In genomic region chr2:26661143-26661752, GRCm38 (mm10) we compare ENCODE assay signal across 9 mouse cellular contexts. TPM values are rescaled to one million over a fixed set of nuclear protein-coding genes. Genes with fewer than 3 reads are reported as not detected.
A peak's percentile ranks its signal among the peaks of the same experiment; 100 is the strongest.
DNase-seq lines count a peak whose midpoint lies in the region; ATAC-seq and TF ChIP-seq lines count a peak whose summit lies in the region.
"Had no signal": no experiment of that assay in that cellular context is flagged by ENCODE, and none has a peak within 500 bp of the region (broad histone marks: within the 10 kb centered on the region; RNA-seq: fewer than 3 reads in every experiment).

No protein-coding gene starts in this region.

- intact Hi-C loops in gastrocnemius, postnatal 14 days (cut with DNase I; ENCODE audit: low total_unique reads), result no loop called here
- intact Hi-C loops in left cerebral cortex, adult 2 months (cut with DNase I), result no loop called here

- no peaks in the 10 kb centered on the region for H3K36me3 ChIP-seq in lung, embryonic 16.5 days (ENCODE audit: control insufficient read depth, insufficient read depth, low read length)
- H3K36me3 ChIP-seq in embryonic facial prominence, embryonic 10.5 days (replicated peaks), result no peaks in the 10 kb centered on the region
- H3K36me3 ChIP-seq in intestine, postnatal 0 days (ENCODE audit: control insufficient read depth, insufficient read depth), result no peaks in the 10 kb centered on the region
- H3K36me3 ChIP-seq in neural tube, embryonic 12.5 days, result no peaks in the 10 kb centered on the region

- H3K9me3 ChIP-seq in lung, embryonic 16.5 days (ENCODE audit: control insufficient read depth, low read length), result no peaks in the 10 kb centered on the region
- no peaks in the 10 kb centered on the region for H3K9me3 ChIP-seq in embryonic facial prominence, embryonic 10.5 days
- no peaks in the 10 kb centered on the region for H3K9me3 ChIP-seq in intestine, postnatal 0 days (ENCODE audit: control insufficient read depth)
- no peaks in the 10 kb centered on the region for H3K9me3 ChIP-seq in neural tube, embryonic 12.5 days

- peak overlapping the region; percentile 41 for H3K4me3 ChIP-seq in lung, embryonic 16.5 days (ENCODE audit: low read length)
- H3K4me3 ChIP-seq in embryonic facial prominence, embryonic 10.5 days, result peak overlapping the region; percentile 50
- 0 out of 2 replicates have a peak overlapping the region, but pooled peaks have one; percentile 2 for H3K4me3 ChIP-seq in intestine, postnatal 0 days (ENCODE audit: low read depth, low read length)
- H3K4me3 ChIP-seq in neural tube, embryonic 12.5 days, result peak overlapping the region; percentile 24
- no peak overlapping the region for H3K4me3 ChIP-seq in left cerebral cortex, adult 2 months

- peak overlapping the region; percentile 74 for H3K4me2 ChIP-seq in lung, embryonic 16.5 days (ENCODE audit: low read depth, low read length)
- H3K4me2 ChIP-seq in intestine, postnatal 0 days (replicated peaks; ENCODE audit: low read depth), result peak overlapping the region; percentile 56
- peak overlapping the region; percentile 63 for H3K4me2 ChIP-seq in neural tube, embryonic 12.5 days (replicated peaks)

- peak overlapping the region; percentile 39; the same call in 1 of the 2 replicates for H3K9ac ChIP-seq in lung, embryonic 16.5 days (ENCODE audit: low read length)
- H3K9ac ChIP-seq in intestine, postnatal 0 days (ENCODE audit: low read depth, low read length), result no peak overlapping the region
- peak overlapping the region; percentile 52 for H3K9ac ChIP-seq in neural tube, embryonic 12.5 days

- peak overlapping the region; percentile 52; the same call in 1 of the 2 replicates for H3K27ac ChIP-seq in lung, embryonic 16.5 days (ENCODE audit: low read length)
- no peak overlapping the region for H3K27ac ChIP-seq in embryonic facial prominence, embryonic 10.5 days (replicated peaks)
- no peak overlapping the region for H3K27ac ChIP-seq in intestine, postnatal 0 days (ENCODE audit: low read depth, low read length)
- no peak overlapping the region for H3K27ac ChIP-seq in neural tube, embryonic 12.5 days
- no peak overlapping the region for H3K27ac ChIP-seq in left cerebral cortex, adult 2 months

- peak; percentile 71 for ATAC-seq in lung, embryonic 16.5 days (ENCODE audit: low read depth)
- no peak for ATAC-seq in intestine, postnatal 0 days
- no peak for ATAC-seq in neural tube, embryonic 12.5 days (ENCODE audit: low FRiP score, low read depth)

- H3K27me3 ChIP-seq in lung, embryonic 16.5 days (ENCODE audit: control insufficient read depth, insufficient read depth, low read depth, low read length), result no peaks in the 10 kb centered on the region
- peaks cover 21% of the 10 kb centered on the region for H3K27me3 ChIP-seq in embryonic facial prominence, embryonic 10.5 days (replicated peaks; ENCODE audit: low read depth, poor library complexity, severe bottlenecking)
- no peaks in the 10 kb centered on the region for H3K27me3 ChIP-seq in intestine, postnatal 0 days (replicated peaks; ENCODE audit: control insufficient read depth, insufficient read depth, low read length)
- H3K27me3 ChIP-seq in neural tube, embryonic 12.5 days (replicated peaks), result no peaks in the 10 kb centered on the region

- H3K4me1 ChIP-seq in lung, embryonic 16.5 days (replicated peaks; ENCODE audit: control insufficient read depth, insufficient read depth, low read length), result peaks cover 6% of the 10 kb centered on the region; the same call in 1 of the 2 replicates
- H3K4me1 ChIP-seq in embryonic facial prominence, embryonic 10.5 days, result peaks cover 8% of the 10 kb centered on the region
- H3K4me1 ChIP-seq in intestine, postnatal 0 days (replicated peaks; ENCODE audit: control insufficient read depth, insufficient read depth, low read length), result no peaks in the 10 kb centered on the region
- peaks cover 3% of the 10 kb centered on the region; the same call in 1 of the 2 replicates for H3K4me1 ChIP-seq in neural tube, embryonic 12.5 days

- no peak for DNase-seq in lung, postnatal 36 days
- peak; percentile 43 for DNase-seq in embryonic facial prominence, embryonic 10.5 days (ENCODE audit: low spot score)
- DNase-seq in frontal cortex, postnatal 14 days (ENCODE audit: low spot score in 2 of 2), result no peak
- no peak for DNase-seq in gastrocnemius, postnatal 14 days
- no peak for DNase-seq in left cerebral cortex, adult 2 months (ENCODE audit: extremely low spot score in 1 of 2, low spot score in 2 of 2)

- 0 out of 2 replicates have a peak, but pooled peaks have one; percentile 2 for TF ChIP-seq CTCF in intestine, postnatal 0 days (IDR thresholded peaks at IDR 0.05; ENCODE audit: low read depth)
- TF ChIP-seq CTCF in left cerebral cortex, adult 2 months (IDR thresholded peaks at IDR 0.05), result no peak

- under 1% methylated on average over 19 of the region's 20 CpGs for WGBS in lung, embryonic 16.5 days
- 5% methylated on average over 20 of the region's 20 CpGs for WGBS in embryonic facial prominence, embryonic 10.5 days
- 2% methylated on average over 17 of the region's 20 CpGs for whole genome bisulfite sequencing in intestine, postnatal 0 days
- 4% methylated on average over 17 of the region's 20 CpGs for WGBS in neural tube, embryonic 12.5 days

RNA-seq across cellular contexts. Expression of gene Lcn4, which starts 9.8 kb away (rescaled TPM):
- polyA plus RNA-seq in lung, embryonic 16.5 days (2015; fragmentation: Nextera tagmentation; extraction: Ambion mirVana), result not detected in 2 replicates
- polyA plus RNA-seq in embryonic facial prominence, embryonic 10.5 days (2016; fragmentation: Nextera tagmentation; extraction: Ambion mirVana), result not detected in 2 replicates
- polyA plus RNA-seq in intestine, postnatal 0 days (2015; fragmentation: Nextera tagmentation; extraction: Ambion mirVana), result not detected in 2 replicates
- not detected in 2 replicates for polyA plus RNA-seq in neural tube, embryonic 12.5 days (2016; fragmentation: Nextera tagmentation; extraction: Ambion mirVana)
- not detected for total RNA-seq in gastrocnemius, postnatal 14 days (2021)
- total RNA-seq in left cerebral cortex, adult 2 months (2021), result not detected
- polyA plus RNA-seq: cortical plate, adult 2 months had no signal

RNA-seq across cellular contexts. Expression of gene Fam69b, which starts 33.0 kb away (rescaled TPM):
- polyA plus RNA-seq in lung, embryonic 16.5 days (2015; fragmentation: Nextera tagmentation; extraction: Ambion mirVana), result 16.5 and 17.1 TPM in 2 replicates
- 39.9 and 43.8 TPM in 2 replicates for polyA plus RNA-seq in embryonic facial prominence, embryonic 10.5 days (2016; fragmentation: Nextera tagmentation; extraction: Ambion mirVana)
- 6.8 and 6.9 TPM in 2 replicates for polyA plus RNA-seq in intestine, postnatal 0 days (2015; fragmentation: Nextera tagmentation; extraction: Ambion mirVana)
- polyA plus RNA-seq in neural tube, embryonic 12.5 days (2016; fragmentation: Nextera tagmentation; extraction: Ambion mirVana), result 66.1 and 76.2 TPM in 2 replicates
- total RNA-seq in gastrocnemius, postnatal 14 days (2021), result 1 to 10 TPM; 1.4 to 3.1 TPM
- total RNA-seq in left cerebral cortex, adult 2 months (2021), result 10 to 100 TPM; 72.4 to 78.9 TPM

RNA-seq across cellular contexts. Expression of gene Agpat2, which starts 57.0 kb away (rescaled TPM):
- polyA plus RNA-seq in lung, embryonic 16.5 days (2015; fragmentation: Nextera tagmentation; extraction: Ambion mirVana), result 43.0 and 44.8 TPM in 2 replicates
- polyA plus RNA-seq in embryonic facial prominence, embryonic 10.5 days (2016; fragmentation: Nextera tagmentation; extraction: Ambion mirVana), result 12.4 and 12.9 TPM in 2 replicates
- 124 and 128 TPM in 2 replicates for polyA plus RNA-seq in intestine, postnatal 0 days (2015; fragmentation: Nextera tagmentation; extraction: Ambion mirVana)
- 7.1 TPM in 2 replicates for polyA plus RNA-seq in neural tube, embryonic 12.5 days (2016; fragmentation: Nextera tagmentation; extraction: Ambion mirVana)
- 1 to 10 TPM; 4.9 to 6.3 TPM for total RNA-seq in gastrocnemius, postnatal 14 days (2021)
- 1 to 10 TPM; 1.3 to 1.8 TPM for total RNA-seq in left cerebral cortex, adult 2 months (2021)
